Mouse (Mus musculus) thymus, adult 2 months (tissue): ENCODE data around the gene Gadl1. TPM values are rescaled to one million over a fixed set of nuclear protein-coding genes. Genes with fewer than 3 reads are reported as not detected.
A peak's percentile ranks its signal among the peaks of the same experiment; 100 is the strongest.

Experiments used
- DNase-seq: peaks from one replicate; pipeline ENCODE4 v3.0.0; 2021
- H3K27ac ChIP-seq: fragments of 200-500 bp; 2 replicates; pipeline ENCODE4 v1.5.1; 2012; ENCODE audit warnings: low read length, control low read depth; ENCODE audit not compliant: control insufficient read depth, insufficient read depth
- H3K27me3 ChIP-seq: fragments of 200-500 bp; 2 replicates; pipeline ENCODE4 v1.6.1; 2012; ENCODE audit warnings: mild to moderate bottlenecking, low read length, moderate library complexity, mixed read lengths; ENCODE audit not compliant: control insufficient read depth, insufficient read depth
- H3K36me3 ChIP-seq: fragments of 200-500 bp; 2 replicates; pipeline ENCODE4 v1.6.1; 2012; ENCODE audit warnings: mild to moderate bottlenecking, low read length, moderate library complexity; ENCODE audit not compliant: control insufficient read depth, insufficient read depth
- H3K4me1 ChIP-seq: fragments of 200-500 bp; replicated peaks from 2 replicates; pipeline ENCODE4 v1.6.1; 2012; ENCODE audit warnings: low read length; ENCODE audit not compliant: control insufficient read depth, insufficient read depth
- H3K4me3 ChIP-seq: fragments of 200-500 bp; 2 replicates; pipeline ENCODE4 v1.5.1; 2012; ENCODE audit warnings: mild to moderate bottlenecking, low read length, control low read depth, moderate library complexity; ENCODE audit not compliant: control insufficient read depth, insufficient read depth
- CTCF ChIP-seq: fragments of 200-500 bp; IDR thresholded peaks from 2 replicates; pipeline ENCODE4 v1.5.1; 2012; ENCODE audit warnings: mild to moderate bottlenecking, control low read depth, low read length, moderate library complexity, borderline replicate concordance; ENCODE audit not compliant: control insufficient read depth, poor library complexity, insufficient read depth; ENCODE audit errors: extremely low read depth
- POLR2A ChIP-seq: fragments of 200-500 bp; IDR thresholded peaks from 2 replicates; pipeline ENCODE4 v1.6.1; 2012; ENCODE audit warnings: mild to moderate bottlenecking, low read length, control low read depth, moderate library complexity; ENCODE audit not compliant: control insufficient read depth, poor library complexity, insufficient read depth; ENCODE audit errors: extremely low read depth
- WGBS: fragments of 180-500 bp; shearing (Covaris S2); methylation state at CpG from one replicate; pipeline ENCODE4 v1.1.7; 2018; 5-methylcytosine and 5-hydroxymethylcytosine counted together
- polyA plus RNA-seq: library from polyadenylated mRNA; depleted of rRNA; stranded (reverse); fragments of >200 nt; gene quantifications from 2 replicates; pipeline ENCODE4 v1.2.3, GENCODE M21; 2012

The Gadl1 gene
- polyA plus RNA-seq, 1 experiment: 0.05 TPM

DNA sequence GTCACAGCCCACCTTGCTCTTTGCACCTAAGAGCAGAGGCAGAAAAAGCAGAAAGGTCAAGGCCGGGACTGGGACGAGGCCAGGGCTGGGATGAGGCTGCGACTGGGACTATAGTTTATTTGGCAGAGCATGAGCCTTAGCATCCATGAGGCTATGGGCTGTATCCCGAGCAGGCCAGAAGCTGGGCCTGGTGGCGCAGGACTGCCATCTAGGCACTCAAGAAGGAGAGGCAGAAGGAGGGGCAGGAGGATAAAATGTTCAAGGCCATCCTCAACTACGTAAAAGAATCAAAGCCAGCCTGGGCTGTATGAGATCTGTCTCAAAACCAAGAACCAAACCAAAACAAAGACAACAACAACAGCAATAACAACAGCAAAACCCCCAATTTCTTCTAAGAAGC is 213.3 kb downstream of the Gadl1 start:
- DNase-seq: peak; percentile 24
- no peaks in the 10 kb centered on the region for H3K27me3 ChIP-seq
- TF ChIP-seq POLR2A (no peak), CTCF (no peak)
- 75% methylated on average over 6 of the region's 6 CpGs for WGBS
- peaks cover 23% of the 10 kb centered on the region; the same call in 1 of the 2 replicates for H3K36me3 ChIP-seq
- no peak overlapping the region for H3K4me3 ChIP-seq
- peaks cover 26% of the 10 kb centered on the region for H3K4me1 ChIP-seq
- H3K27ac ChIP-seq: peak overlapping the region; percentile 53

DNA sequence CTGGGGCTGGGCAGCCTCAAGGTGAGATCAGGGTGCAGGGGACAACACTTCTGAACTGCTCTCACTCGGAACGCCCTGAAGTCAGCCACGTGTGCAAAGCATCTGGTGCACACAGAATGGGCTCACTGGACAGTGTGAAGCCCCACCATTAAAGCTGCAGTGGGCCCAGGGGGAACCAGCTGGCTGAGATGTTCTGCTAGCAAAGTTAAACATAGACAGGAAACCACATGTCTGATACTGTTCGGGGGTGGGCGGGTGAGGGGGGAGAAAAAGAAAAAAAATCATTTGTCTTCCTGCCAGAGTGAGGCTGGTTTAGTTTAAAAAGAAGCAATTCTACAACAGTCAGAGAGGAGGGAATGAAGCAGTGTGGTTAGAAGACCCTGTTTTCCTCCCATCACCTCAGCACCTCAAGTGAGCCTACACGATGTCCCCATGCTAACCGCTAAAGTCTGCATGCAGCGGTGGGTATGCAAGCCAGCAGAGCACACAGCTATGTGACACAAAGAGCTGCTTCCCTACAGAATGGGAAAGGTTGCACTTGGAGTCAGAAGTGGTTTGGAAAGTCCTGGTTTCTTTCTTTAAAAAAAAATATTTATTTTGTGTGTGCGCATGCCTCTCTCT is 213.8 kb downstream of the Gadl1 start:
- Histone ChIP-seq H3K4me1 (peaks cover 26% of the 10 kb centered on the region), H3K36me3 (peaks cover 23% of the 10 kb centered on the region; the same call in 1 of the 2 replicates), H3K4me3 (no peak overlapping the region), H3K27me3 (no peaks in the 10 kb centered on the region), H3K27ac (peak overlapping the region; percentile 53; the same call in 1 of the 2 replicates)
- 5% methylated on average over 9 of the region's 9 CpGs for WGBS
- TF ChIP-seq CTCF (no peak), POLR2A (no peak)
- DNase-seq: peak; percentile 50
